Mouse (Mus musculus) ovary, postnatal 14 days (tissue): ENCODE measurements at regions not wholly inside any gene's neighbourhood (a gene's known extent, or its start where the extent isn't known, plus 50 kb on each side); places are given as distances from the start of the nearest gene placed in this dataset.
"Not testable (repeated sequence)": the region's sequence is repeated elsewhere in the genome, so short reads cannot be mapped to it uniquely, and the experiment has no call there.

Experiments used
- DNase-seq: peaks from one replicate; pipeline ENCODE4 v3.0.0; 2022; ENCODE audit warnings: low spot score

GRCm38 (mm10) chrX:50675356-50675755 is 165.5 kb upstream of the Stk26 start:
- DNase-seq = no peak

GRCm38 (mm10) chrX:50657835-50658565 is 182.8 kb upstream of the Stk26 start:
- peak; percentile 46 for DNase-seq

GRCm38 (mm10) chrX:50657180-50657834 is 183.5 kb upstream of the Stk26 start:
- no peak for DNase-seq

GRCm38 (mm10) chrX:50655380-50655779 is 185.5 kb upstream of the Stk26 start:
- not testable (repeated sequence) for DNase-seq

- DNase-seq = no peak
Observed at GRCm38 (mm10) chrX:50641347-50641746, 199.5 kb upstream of the Stk26 start.

GRCm38 (mm10) chrX:50635634-50636033 is 205.2 kb upstream of the Stk26 start:
- DNase-seq = no peak

- peak; percentile 51 for DNase-seq
Observed at GRCm38 (mm10) chrX:50634842-50635615, 205.8 kb upstream of the Stk26 start.

GRCm38 (mm10) chrX:50632536-50632935 is 204.2 kb upstream of the Olfr1324 start:
- no peak for DNase-seq

- no peak for DNase-seq
Observed at GRCm38 (mm10) chrX:50625336-50625735, 197.0 kb upstream of the Olfr1324 start.

GRCm38 (mm10) chrX:50622984-50623455 is 194.7 kb upstream of the Olfr1324 start:
- DNase-seq = peak; percentile 82

GRCm38 (mm10) chrX:50620909-50621308 is 192.6 kb upstream of the Olfr1324 start:
- no peak for DNase-seq

GRCm38 (mm10) chrX:50619919-50620318 is 191.6 kb upstream of the Olfr1324 start:
- DNase-seq = peak; percentile 78

GRCm38 (mm10) chrX:50618936-50619335 is 190.6 kb upstream of the Olfr1324 start:
- DNase-seq = no peak

GRCm38 (mm10) chrX:50616920-50617319 is 188.6 kb upstream of the Olfr1324 start:
- peak; percentile 96 for DNase-seq

- peak; percentile 78 for DNase-seq
Observed at GRCm38 (mm10) chrX:50614874-50615273, 186.6 kb upstream of the Olfr1324 start.

GRCm38 (mm10) chrX:50614367-50614766 is 186.1 kb upstream of the Olfr1324 start:
- peak; percentile 72 for DNase-seq

GRCm38 (mm10) chrX:50611765-50612591 is 183.7 kb upstream of the Olfr1324 start:
- peak; percentile 85 for DNase-seq

- not testable (repeated sequence) for DNase-seq
Observed at GRCm38 (mm10) chrX:50608141-50608540, 179.8 kb upstream of the Olfr1324 start.

GRCm38 (mm10) chrX:50607636-50608035 is 179.3 kb upstream of the Olfr1324 start:
- peak; percentile 86 for DNase-seq

GRCm38 (mm10) chrX:50605517-50605916 is 177.2 kb upstream of the Olfr1324 start:
- DNase-seq = not testable (repeated sequence)

- DNase-seq = peak; percentile 78
Observed at GRCm38 (mm10) chrX:50604995-50605394, 176.7 kb upstream of the Olfr1324 start.

- peak; percentile 93 for DNase-seq
Observed at GRCm38 (mm10) chrX:50602881-50603280, 174.6 kb upstream of the Olfr1324 start.
